Mouse (Mus musculus): ENCODE data around the gene Stac3.

The Stac3 gene

DNA sequence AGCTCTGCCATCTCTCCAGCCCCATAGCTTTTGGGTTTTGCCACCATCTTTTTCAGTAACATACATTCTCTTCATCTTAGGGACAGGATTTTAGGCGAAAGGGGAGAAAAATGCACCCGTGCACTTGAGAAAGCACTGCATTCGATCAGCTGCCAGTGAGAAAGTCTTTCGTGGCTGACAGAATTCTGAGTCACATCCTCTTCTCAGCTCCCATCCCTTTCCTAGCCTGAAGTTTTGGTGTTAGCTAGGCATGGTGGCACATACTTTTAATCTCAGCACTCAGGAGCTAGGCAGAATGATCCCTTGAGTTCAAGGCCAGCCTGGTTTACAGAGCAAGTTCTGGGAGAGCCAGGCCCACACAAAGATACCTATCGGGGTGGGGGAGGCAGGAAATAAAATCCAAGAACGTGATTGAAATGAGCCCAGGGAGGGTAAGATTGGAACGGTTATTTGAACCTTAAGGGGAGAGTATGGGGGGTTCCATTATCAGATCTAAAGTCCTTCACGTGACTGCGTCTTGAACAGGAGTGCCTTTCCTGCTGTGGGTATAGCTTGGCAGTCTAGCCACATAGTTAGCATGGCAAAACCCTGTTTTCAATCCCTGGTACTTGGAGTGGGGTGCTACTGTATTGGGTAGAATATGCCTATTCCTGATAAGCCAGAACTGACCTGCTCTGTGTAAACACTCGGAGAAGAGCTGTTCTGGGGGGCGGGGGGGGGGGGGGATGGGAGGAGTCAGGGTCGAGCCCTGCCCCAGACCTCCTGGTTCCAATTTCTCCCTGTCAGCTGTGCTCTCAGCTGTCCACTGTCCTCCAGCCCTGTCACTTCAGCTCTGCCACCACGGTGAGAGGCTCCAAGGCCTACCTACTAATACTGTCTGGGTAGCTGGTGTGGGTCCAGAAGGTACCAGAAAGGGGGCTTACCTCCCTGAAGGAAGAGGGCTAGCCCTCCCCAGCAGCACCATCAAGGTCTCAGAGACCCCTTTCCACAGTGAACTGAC is at the start of gene Stac3:
Gene Stac3, plus strand, starts transcription at position 793 of the 1,000 bp plus-strand sequence.
- DNase-seq (ENCODE audit: low read depth in 1 of 2, low spot score in 2 of 2) = no peak

DNA sequence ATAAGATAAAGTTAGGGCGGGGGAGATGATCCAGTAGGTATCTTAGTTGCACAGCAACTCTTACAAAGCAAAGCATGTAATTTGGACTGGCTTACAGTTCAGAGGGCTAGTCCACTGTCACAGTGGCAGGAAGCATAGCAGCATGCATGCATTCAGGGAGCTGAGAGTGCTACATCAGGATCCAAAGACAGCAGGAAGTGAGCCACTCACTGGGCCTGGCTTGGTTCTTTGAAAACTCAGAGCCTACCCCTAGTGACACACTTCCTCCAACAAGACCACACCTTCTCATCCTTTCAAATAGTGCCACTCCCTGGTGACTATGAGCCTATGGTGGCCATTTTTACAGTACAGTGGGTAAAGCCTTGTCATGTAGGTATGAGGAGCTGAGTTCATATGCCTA is 47.8 kb upstream of the Stac3 start:
- no peak for DNase-seq (ENCODE audit: low read depth in 1 of 2, low spot score in 2 of 2)

DNA sequence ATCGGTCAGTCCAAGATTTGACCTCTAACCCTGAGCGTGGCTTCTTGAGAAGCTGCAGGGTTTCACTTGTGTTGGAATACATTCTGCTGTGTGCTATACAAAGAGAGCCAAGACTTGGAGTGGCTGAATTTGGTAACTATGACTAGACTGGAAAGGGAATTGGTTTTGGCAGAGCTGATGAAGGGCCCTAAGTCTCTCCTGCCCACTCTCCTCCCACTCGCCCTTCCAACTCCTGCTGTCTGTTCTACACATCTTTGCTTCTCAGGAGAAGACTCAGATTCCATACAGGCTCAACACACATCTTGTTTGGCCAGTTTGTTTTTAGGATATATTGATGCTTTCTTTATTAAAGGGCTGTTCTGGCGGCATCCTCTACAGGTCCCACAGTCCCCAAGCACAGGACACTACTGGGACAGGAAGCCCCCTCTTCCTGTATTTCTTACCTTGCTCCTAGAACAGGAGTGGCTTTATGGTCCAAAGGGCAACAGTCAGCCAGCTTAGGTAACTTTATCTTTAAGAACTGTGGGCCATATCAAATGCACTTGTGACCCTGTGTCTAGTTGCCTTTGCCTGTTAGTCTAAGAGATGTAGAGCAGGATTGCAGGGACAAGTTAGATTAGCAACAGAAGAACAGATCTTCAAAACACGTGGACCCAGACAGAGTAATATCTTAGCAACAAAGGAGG is 38.9 kb upstream of the Stac3 start:
- no peak for DNase-seq (ENCODE audit: low read depth in 1 of 2, low spot score in 2 of 2)

DNA sequence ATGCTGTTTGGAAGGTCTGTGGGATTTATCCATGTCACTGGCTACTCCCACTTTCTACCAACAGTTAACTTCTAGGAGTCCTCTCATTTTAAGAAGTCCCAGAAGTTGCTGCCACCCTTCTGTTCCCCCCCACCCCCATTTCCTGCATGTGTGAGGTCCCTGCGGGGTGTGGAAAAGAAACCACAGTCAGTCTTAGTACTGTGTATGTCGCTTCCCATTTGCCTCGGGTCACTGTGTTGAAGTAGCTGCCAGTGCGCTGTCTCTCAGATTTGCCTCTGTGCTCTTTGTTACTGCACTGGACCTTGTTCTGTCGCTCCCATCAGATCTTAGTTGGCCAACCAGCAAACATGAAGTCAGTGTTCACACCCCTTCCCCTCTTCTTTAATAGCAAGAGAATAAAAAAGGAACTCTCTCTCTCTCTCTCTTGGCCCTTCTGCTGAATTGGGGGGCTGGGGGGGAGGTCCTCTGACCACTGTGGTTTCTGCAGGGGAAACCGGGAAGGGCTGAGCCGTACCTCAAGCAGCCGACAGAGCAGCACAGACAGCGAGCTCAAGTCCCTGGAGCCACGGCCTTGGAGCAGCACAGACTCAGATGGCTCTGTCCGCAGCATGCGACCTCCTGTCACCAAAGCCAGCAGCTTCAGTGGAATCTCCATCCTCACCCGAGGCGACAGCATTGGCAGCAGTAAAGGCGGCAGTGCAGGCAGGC is 30.1 kb upstream of the Stac3 start:
- no peak for DNase-seq (ENCODE audit: low read depth in 1 of 2, low spot score in 2 of 2)

DNA sequence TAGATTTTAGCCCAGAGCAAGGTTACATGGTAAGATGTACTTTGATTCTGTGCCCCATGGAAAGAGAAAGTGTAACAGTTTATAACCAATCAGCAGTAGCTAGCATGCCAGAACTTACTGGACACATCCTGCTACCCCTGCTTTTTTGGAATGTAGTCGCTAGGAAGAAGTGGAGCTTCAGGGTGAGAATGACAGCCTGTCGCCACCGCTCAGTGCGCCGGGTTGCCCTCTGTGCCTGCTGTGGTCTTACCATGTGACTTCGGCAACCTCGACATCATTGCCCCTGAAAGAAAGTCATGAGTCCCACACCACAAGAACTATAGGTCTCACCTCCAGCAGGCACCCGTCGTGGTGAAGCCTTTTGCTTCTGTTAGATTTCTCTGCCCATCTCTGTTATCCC is 28.8 kb upstream of the Stac3 start:
- no peak for DNase-seq (ENCODE audit: low read depth in 1 of 2, low spot score in 2 of 2)

DNA sequence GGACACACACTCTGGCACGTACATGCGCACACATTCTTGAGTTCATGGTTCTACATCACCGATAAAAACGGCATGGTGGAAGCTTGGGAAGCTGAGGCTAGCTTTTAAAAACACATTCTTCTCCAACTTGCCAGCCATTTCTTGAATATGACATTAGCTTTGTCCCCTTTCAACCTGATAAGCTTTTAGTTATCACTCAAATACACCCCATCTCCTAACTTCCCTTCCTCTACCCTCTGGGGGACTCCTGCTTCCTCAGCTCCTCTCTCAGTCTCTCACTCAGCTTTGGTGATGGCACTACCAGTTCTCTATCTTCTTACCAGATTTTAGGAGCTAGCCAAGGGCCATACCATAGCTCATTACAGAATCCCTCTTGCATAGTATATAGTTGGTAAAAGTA is 26.3 kb upstream of the Stac3 start:
- DNase-seq (ENCODE audit: low read depth in 1 of 2, low spot score in 2 of 2) = no peak

DNA sequence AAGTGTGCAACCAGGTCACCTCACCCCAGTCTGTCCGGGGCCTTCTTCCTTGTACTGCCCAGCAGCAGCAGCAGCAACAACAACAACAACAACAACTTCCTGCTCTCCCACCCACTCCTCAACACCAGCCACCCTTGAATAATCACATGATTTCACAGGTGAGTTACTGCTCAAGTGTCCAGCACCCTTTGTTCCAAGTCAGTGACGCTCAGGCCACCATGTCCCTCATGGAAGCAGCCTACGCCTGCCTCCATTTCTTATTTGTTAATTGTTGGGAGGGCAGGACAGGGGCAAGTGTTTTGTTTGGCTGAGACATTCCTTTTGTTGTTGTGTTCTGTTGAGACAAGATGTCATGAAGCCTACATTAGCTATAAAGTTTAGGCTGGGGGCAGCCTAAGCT is 24.9 kb upstream of the Stac3 start:
- no peak for DNase-seq (ENCODE audit: low read depth in 1 of 2, low spot score in 2 of 2)

DNA sequence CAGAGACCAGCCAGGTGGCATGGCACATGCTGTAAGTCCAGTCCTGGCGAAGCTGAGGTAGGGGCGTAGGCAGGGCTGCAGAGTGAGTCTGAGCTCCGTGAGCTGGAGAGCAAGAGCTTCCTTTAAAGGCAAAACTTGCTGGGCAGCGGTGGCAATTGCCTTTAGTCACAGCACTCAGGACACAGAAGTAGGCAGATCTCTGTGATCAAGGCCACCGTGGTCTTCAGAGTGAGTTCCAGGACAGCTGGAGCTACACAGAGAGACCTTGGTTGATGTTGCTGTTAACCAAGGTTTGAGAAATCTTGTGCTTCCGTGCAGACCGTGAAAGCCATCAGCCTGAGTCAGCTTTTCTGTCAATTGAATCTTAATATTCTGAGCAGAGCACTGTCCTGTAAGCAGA is 24.2 kb upstream of the Stac3 start:
- no peak for DNase-seq (ENCODE audit: low read depth in 1 of 2, low spot score in 2 of 2)

DNA sequence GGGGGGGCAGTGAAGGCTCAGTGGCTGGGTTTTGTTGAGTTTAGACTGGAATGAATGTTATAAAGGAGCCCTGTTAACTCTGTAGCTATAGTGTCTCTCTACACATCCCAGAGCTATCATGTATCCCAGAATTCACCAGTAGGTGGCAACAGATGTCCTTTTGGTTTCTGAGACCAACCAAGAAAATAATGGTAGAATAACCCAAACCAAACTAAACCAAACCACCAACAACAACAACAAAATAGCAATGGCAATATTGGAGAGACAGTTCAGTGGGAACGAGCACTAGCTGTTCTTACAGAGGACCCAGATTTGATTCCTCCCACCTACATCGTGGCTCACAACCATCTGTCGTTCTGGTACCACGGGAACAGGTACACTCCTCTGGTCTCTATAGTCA is 22.4 kb upstream of the Stac3 start:
- no peak for DNase-seq (ENCODE audit: low read depth in 1 of 2, low spot score in 2 of 2)

DNA sequence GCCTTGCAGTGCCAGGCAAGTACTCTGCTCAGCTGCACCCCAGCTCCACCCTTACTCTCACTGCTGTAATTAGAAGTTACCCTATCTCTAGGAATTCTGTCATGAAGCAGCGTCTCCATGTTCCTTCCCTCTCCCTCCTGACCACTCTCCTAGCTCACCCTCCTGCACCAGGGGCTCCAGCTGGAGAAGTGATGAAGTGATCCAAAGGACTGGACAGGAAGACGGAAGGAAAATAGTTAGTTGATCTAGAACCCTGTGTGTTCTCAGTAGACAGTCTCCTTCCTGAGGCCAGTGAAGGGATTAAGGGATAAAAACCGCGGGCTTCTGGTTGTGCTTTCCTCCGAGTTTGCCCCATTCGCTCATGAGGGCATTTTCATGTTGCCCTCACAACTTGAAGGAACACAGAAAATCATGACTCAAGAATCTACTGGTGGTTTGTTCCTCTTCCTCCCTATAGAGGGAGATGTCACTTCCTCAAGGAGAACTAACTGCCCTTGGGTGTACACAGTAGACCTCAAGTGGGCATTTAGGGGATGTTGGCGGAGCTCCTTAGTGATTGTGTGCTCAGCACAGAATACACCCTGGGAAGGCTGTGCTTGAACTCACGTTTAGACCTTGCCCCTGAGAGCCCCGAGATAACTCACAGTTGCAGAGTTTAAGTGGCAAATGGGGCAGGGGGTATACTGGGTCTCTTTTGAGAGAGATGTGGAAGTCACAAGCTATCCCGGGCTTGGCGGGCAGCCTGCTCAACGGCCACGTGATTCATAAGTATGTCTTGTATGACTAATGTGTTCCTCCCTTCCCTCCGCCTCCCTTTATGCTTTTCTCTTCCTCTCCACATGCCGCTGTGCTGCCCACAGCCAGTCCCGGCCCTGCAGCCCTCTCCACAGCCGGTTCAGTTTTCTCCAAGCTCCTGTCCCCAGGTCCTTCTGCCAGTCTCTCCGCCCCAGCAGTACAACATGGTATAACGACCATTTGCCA is 20.4 kb upstream of the Stac3 start:
- DNase-seq (ENCODE audit: low read depth in 1 of 2, low spot score in 2 of 2) = peak; percentile 61 to 63

DNA sequence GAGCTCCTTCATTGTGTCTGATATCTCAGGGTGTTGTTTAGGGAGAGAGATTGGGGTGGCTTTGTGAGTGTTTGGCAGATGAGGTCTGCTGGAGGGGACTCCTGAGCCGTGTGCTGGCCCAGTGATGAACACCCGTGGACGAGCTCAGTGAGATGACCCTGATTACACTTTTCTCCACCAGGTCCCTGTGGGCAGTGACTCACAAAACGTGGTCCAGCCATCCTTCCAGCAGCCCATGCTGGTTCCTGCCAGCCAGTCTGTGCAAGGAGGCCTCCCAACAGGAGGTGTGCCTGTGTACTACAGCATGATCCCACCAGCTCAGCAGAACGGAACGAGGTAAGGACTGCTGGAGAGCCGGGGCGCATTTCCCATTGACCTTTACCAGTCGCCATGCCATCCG is 16.3 kb upstream of the Stac3 start:
- no peak for DNase-seq (ENCODE audit: low read depth in 1 of 2, low spot score in 2 of 2)

DNA sequence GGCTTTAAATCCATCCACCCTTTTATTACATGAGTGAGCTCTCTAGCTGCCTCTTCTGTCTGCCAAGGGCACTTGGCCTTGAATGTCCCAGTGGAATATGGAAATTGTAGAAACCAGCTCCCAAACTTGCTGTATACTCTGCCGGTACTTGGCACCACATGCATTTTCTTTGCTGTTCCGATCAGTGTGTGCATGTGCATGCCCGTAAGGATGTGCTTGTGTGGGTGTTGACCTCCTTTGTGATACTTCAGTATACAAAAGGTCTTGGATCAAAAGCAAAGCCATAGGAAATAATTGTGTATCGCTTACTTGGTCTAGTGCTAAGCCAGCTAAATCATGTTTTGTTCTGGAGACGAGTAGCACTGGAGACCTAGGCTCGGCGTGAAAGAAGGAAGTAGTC is 12.6 kb upstream of the Stac3 start:
- DNase-seq (ENCODE audit: low read depth in 1 of 2, low spot score in 2 of 2) = no peak

DNA sequence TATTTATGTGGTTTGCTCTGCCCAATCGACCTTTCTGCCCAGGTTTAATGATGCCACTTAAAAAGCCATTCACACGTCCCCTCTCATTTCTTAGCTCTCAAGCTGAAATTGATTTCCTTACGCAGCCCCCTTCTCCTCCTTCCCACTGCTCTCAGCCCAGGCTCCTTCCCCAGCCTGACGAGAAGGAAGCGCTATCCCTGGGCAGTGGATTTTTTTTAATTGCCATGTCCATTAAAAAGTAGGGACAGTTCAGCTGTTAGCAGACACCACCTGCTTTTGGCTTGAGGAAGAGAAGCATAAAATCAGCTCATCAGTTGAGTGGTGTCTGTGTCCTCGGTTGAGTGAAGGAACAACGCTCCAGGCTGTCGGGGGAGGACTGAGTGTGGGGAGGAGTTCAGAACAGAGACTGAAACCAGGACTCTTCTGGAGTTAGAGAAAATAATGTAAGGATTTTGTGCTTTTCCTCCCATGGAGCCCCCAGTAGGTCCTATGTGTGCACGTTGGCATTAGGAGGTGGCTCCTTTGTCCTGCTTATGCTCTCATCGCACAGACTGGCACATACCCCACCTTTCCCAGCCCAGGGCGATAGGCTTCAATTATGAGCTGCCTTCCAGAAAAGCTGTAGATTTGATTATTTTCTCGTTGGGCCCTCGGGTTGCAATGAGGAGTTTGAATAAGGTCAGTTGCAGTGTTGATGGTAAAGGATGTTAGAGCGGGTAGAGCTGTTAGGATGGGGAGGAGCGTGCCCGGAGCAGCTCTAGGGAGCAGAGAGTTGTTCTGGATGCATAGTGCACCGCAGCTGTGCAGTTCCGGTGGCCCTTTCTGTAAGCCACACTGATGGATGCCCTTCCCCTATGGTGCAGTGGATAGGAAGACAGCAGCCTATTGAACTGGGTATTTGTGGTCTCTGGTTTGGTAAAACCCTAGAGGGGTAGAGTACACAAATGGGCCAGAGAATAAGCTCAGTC is 11.0 kb upstream of the Stac3 start:
- no peak for DNase-seq (ENCODE audit: low read depth in 1 of 2, low spot score in 2 of 2)

DNA sequence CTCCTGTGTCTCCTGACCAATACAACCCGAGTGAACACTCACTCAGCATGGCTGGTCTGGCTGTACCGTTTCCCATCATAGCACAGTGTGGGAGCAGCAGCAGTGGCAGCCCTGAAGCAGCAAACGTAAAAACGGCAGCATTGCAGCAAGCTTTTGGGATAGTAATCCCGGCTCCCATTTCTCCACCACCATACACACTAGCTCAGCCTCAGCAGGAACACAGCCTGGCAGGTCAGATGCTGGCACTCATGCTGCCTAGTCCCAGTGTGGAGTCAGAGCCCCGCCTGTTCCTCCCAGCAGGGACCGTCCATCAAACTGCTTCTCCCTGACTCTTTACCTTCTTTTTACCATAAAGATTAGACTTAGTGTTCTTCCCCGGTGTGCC is 10.4 kb upstream of the Stac3 start:
- DNase-seq (ENCODE audit: low read depth in 1 of 2, low spot score in 2 of 2) = no peak

DNA sequence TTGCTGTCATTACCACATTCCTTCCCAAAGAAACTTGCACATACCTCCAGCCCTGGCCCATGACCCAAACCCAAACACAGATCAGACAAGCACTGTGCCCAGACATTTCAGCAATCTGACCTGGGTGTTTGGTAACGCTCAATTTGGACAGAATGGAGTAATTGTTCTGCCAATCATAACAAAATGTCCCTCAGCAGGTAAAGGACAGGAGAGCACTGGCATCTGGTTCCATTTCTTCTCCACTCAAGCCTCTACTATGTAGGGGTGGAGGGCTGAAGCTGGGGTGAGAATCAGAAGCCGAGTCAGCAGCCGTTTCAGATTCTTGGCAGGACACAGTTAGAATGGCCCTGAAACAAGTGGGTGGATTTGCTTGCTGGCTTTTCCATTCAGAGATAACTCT is 9.4 kb upstream of the Stac3 start:
- no peak for DNase-seq (ENCODE audit: low read depth in 1 of 2, low spot score in 2 of 2)

DNA sequence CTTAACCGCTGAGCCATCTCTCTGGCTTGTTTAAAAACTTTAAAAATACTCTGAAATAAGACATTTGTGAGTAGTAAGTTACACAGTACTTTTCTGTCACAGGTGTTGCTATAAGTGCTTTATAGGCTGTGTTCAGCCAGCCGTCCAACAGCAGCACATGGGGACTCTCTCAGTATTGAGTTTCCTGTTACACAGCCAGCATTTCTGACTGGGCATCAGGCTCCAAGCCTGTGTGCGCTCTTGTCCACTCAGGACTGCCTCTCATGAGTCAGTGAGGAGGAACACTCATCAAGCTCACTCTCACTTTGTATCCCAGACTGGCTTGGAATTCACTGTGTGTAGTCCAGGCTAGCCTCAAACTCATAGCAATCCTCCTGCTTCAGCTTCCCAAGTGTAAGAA is 5.3 kb upstream of the Stac3 start:
- no peak for DNase-seq (ENCODE audit: low read depth in 1 of 2, low spot score in 2 of 2)

DNA sequence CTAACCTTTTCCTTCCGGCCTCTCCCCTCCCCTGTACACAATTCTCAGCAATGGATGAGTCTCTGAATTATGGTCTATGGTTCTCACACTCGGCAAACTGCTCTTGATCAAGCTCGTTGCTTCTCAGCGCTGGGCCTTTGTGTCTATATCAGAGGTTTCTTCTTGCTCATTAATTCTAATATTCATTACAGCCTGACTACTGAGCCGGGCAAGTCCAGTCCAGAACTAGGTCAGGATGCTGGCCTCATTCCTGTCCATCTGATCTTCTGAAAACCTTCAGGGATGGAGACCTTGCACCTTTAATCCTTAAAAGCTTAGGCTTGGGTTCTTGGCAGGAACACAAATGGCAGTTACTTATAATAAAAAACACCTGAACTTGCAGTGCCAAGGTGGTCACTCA is 2.0 kb upstream of the Stac3 start:
- DNase-seq (ENCODE audit: low read depth in 1 of 2, low spot score in 2 of 2) = no peak

DNA sequence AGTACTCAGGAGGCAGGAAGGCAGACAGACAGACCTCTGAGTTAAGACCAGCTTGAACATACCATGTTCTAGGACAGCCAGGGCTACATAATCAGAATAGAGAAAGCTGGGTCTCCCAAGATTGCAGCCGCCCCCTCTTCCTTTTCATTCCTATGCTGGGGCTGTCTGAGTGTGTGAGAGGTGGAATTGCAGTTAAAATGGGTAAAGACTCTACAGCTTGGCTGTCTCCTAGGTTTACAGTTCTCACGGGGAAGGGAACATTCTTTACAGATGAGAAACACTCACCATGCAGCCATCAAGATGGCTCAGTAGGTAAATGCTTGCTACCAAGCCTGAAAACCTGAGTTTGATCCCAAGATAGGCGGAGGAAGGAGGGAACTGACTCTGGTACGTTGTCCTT is 1.4 kb upstream of the Stac3 start:
- DNase-seq (ENCODE audit: low read depth in 1 of 2, low spot score in 2 of 2) = no peak

DNA sequence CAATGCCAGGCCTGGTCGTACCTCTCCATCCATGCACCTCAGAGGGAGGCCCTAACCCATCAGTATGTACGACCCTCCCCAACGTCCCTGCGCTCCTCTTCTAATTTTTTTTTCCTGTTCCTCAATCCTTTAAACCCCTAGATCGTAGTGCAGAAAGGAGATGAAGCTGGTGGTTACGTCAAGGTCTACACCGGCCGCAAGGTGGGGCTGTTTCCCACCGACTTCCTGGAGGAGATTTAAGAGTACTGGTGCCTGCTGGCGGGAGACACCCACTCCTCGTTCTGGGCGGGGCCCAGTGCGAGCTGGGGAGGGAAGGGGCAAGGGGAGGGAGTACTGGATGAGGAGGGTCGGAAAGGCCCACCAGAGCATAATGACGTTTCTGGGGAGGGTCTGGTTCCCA is 6.8 kb downstream of the Stac3 start:
- peak; percentile 43 to 61 for DNase-seq (ENCODE audit: low read depth in 1 of 2, low spot score in 2 of 2)
